Mouse (Mus musculus): Measurements from ENCODE around the gene B4galt1. TPM values are rescaled to one million over a fixed set of nuclear protein-coding genes. Genes with fewer than 3 reads are reported as not detected.

Gene B4galt1
- total RNA-seq, 4 experiments from 2014 or later, result 4.2 to 7.3 (median 5.4) TPM

GRCm38 (mm10) chr4:40781143-40781542 is 72.7 kb downstream of the B4galt1 start:
- no peak for DNase-seq (ENCODE audit: low spot score in 2 of 2)

GRCm38 (mm10) chr4:40778656-40779055 is 75.1 kb downstream of the B4galt1 start:
- no peak for DNase-seq (ENCODE audit: low spot score in 2 of 2)

GRCm38 (mm10) chr4:40777116-40777515 is 76.7 kb downstream of the B4galt1 start:
- no peak for DNase-seq (ENCODE audit: low spot score in 2 of 2)

- DNase-seq (ENCODE audit: low spot score in 2 of 2), result no peak
Observed at GRCm38 (mm10) chr4:40776416-40776815, 77.4 kb downstream of the B4galt1 start.

GRCm38 (mm10) chr4:40774279-40775259 is 79.2 kb downstream of the B4galt1 start:
- DNase-seq (ENCODE audit: low spot score in 2 of 2), result peak in 1 of 2 experiments; percentile 45

- DNase-seq (ENCODE audit: low spot score in 2 of 2), result no peak
Observed at GRCm38 (mm10) chr4:40759876-40760275, 93.9 kb downstream of the B4galt1 start.

- peak; percentile 97 to 98 for DNase-seq (ENCODE audit: low spot score in 2 of 2)
Observed at GRCm38 (mm10) chr4:40757780-40758420, 95.9 kb downstream of the B4galt1 start, which contains the start of gene Smu1. TSS of gene Smu1 (minus strand) at chr4:40757923.

GRCm38 (mm10) chr4:40757157-40757779 is 96.5 kb downstream of the B4galt1 start:
- DNase-seq (ENCODE audit: low spot score in 2 of 2), result no peak

Small RNA genes lying within 50 kb of the gene (microRNA-seq; reads per million reads assigned to microRNA genes)
- gene Gm24112, result 0 reads per million in 2 experiments
- 0 reads per million in 2 experiments for gene Gm25931
- gene Mir5123, result 0 reads per million in 2 experiments

Other genes with a start within 250 kb of the B4galt1 start
- gene Aptx, start 150.8 kb downstream of the B4galt1 start, total RNA-seq (2022), result 10 to 100 TPM; 30.6 to 33.1 (median 32.3) TPM
- 100 to 1,000 TPM; 208 to 274 (median 248) TPM for gene Dnaja1, start 131.9 kb downstream of the B4galt1 start, total RNA-seq (2022)
- 10 to 100 TPM; 52.5 to 57.8 (median 55.1) TPM for gene Smu1, start 96.1 kb downstream of the B4galt1 start, total RNA-seq (2022)
- gene Spink4, start 66.0 kb upstream of the B4galt1 start, total RNA-seq (2022), result not detected
- gene Bag1, start 94.3 kb upstream of the B4galt1 start, total RNA-seq (2022), result 100 to 1,000 TPM; 176 to 192 (median 181) TPM
- 10 to 100 TPM; 73.9 to 90.3 (median 79.7) TPM for gene Chmp5, start 94.4 kb upstream of the B4galt1 start, total RNA-seq (2022)
- gene Nfx1, start 116.9 kb upstream of the B4galt1 start, total RNA-seq (2022), result 10 to 100 TPM; 77.9 to 83.4 (median 80.2) TPM
- gene Aqp7, start 194.1 kb upstream of the B4galt1 start, total RNA-seq (2022), result not detected
- not detected for gene Aqp3, start 244.2 kb upstream of the B4galt1 start, total RNA-seq (2022)

All from left cerebral cortex, adult 8-10 months (tissue).